Mouse (Mus musculus): ENCODE data around the gene Tmem215. TPM values are rescaled to one million over a fixed set of nuclear protein-coding genes. Genes with fewer than 3 reads are reported as not detected.

The Tmem215 gene
- polyA plus RNA-seq, 1 experiment from 2014 or later: 0.18 TPM

DNA sequence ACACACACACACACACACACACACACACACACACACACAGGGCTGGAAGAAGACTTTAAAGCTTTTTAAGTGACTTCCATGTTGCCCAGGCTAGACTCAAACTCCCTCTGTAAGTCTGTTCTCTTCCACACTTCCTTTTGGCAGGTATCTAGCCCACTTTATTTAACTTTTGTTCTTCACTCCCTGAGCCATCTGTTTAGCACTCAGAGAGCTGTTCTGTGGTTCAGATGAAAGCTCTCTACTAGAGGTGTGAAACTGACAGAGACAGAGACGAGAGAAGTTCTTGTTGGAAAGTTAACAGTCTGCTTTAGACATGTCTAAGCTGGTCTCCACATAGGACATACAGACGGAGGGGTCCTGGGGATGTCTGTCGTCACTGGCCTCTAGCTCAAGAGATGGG, 30.5 kb downstream of the Tmem215 start:
- no peaks in the 10 kb centered on the region for H3K27me3 ChIP-seq (ENCODE audit: insufficient read depth, poor library complexity, severe bottlenecking)
- DNase-seq (ENCODE audit: low spot score): no peak
- no peaks in the 10 kb centered on the region for H3K36me3 ChIP-seq
- no peaks in the 10 kb centered on the region for H3K9me3 ChIP-seq
- H3K4me1 ChIP-seq: no peaks in the 10 kb centered on the region
- H3K27ac ChIP-seq: no peak overlapping the region
- WGBS: 58% methylated on average over 3 of the region's 3 CpGs
- H3K4me3 ChIP-seq: no peak overlapping the region

DNA sequence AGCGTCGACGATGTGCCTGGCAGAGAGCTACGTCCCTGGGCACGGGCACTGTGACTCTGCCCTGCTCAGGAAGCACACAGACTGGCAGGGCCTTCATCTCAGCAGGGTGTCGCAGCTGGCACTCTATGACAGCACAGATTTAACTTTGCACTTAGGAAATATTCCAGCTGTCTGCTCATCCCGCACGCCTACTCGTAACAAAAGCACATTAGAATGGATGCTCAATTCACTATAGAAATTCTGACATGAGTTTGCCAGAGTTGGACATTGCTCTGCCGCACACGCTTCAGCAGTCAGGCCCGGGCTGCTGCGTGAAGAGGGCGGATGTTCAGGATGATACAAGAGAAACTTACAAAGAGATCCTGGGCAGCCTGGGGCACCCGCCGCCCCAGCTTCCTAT, 37.6 kb downstream of the Tmem215 start:
- peak; percentile 51 for DNase-seq (ENCODE audit: low spot score)
- no peaks in the 10 kb centered on the region for H3K36me3 ChIP-seq
- no peaks in the 10 kb centered on the region for H3K4me1 ChIP-seq
- 82% methylated on average over 16 of the region's 16 CpGs for WGBS
- H3K27ac ChIP-seq: no peak overlapping the region
- H3K27me3 ChIP-seq (ENCODE audit: insufficient read depth, poor library complexity, severe bottlenecking): no peaks in the 10 kb centered on the region
- H3K9me3 ChIP-seq: no peaks in the 10 kb centered on the region
- H3K4me3 ChIP-seq: no peak overlapping the region

DNA sequence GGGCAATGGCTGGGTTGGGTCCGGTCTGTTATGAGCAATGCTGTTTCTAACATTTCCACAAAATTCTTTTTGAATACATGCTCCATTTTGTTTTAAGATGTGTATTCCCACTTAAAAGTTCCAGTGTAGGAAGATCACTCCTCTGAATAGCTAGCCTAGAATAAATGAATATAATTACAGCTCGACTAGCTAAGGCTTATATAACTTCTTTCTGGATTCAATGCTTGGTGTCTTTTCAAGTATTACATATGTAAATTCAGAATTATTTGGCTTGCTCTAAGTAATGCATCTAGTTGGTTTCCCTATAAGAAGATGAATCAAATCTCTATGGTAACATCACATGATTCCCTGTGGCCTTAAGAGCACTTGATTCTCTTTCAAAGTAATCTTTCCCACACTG, 41.3 kb downstream of the Tmem215 start:
- Histone ChIP-seq H3K27ac (no peak overlapping the region), H3K9me3 (no peaks in the 10 kb centered on the region), H3K27me3 (ENCODE audit: insufficient read depth, poor library complexity, severe bottlenecking) (no peaks in the 10 kb centered on the region), H3K4me1 (no peaks in the 10 kb centered on the region), H3K4me3 (no peak overlapping the region), H3K36me3 (no peaks in the 10 kb centered on the region)
- DNase-seq (ENCODE audit: low spot score): no peak
- 76% methylated on average over 2 of the region's 2 CpGs for WGBS

DNA sequence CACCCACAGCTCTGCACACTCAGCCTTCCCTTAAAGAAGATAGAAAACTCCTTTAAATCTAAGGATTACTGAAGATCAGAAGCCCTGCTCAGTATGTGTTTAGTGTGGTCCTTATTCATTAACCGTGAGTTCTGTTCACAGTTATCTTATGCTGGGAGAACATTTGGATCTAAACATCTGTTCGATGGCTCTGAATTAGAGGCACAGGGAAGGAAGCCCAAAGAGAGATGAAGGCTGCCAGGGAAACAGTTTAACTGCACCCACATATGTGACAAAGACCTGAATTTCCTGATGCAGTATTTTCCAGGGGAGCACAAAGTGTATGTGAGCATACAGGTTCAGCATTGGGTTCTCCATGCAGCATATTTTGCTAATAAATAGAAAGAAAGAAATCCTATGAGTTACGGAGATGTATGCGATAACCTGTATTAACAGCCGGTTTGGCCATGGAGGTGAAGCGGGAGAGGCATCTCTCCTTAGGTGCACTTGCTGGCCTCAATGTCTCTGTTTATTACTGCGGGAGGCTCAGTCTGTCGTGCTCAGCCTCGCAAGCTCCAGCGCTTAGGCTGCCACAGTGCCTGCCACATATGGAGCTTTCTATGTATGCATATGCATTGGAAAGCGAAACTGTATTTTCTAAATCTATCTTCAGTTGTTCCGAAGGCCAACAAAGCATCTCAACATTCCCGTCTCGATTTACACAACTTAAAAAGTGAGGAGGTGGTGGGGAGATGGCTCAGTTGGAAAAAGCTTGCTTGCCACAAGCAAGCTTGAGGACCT, 46.8 kb downstream of the Tmem215 start:
- Histone ChIP-seq H3K4me3 (no peak overlapping the region), H3K36me3 (no peaks in the 10 kb centered on the region), H3K4me1 (no peaks in the 10 kb centered on the region), H3K9me3 (peaks cover 3% of the 10 kb centered on the region; the same call in 1 of the 2 replicates), H3K27me3 (ENCODE audit: insufficient read depth, poor library complexity, severe bottlenecking) (no peaks in the 10 kb centered on the region), H3K27ac (no peak overlapping the region)
- DNase-seq (ENCODE audit: low spot score): no peak
- 91% methylated on average over 14 of the region's 14 CpGs for WGBS

Other genes starting within 250 kb of the Tmem215 start
- 3.8 and 4.0 TPM in 2 replicates for gene Ddx58, start 232.4 kb upstream of the Tmem215 start, polyA plus RNA-seq (2016; fragmentation: Nextera tagmentation; extraction: Ambion mirVana)
- gene Smim27, start 202.6 kb upstream of the Tmem215 start, polyA plus RNA-seq (2016; fragmentation: Nextera tagmentation; extraction: Ambion mirVana): 16.3 and 23.2 TPM in 2 replicates
- 34.9 and 40.9 TPM in 2 replicates for gene Topors, start 202.3 kb upstream of the Tmem215 start, polyA plus RNA-seq (2016; fragmentation: Nextera tagmentation; extraction: Ambion mirVana)
- 439 and 487 TPM in 2 replicates for gene Ndufb6, start 192.8 kb upstream of the Tmem215 start, polyA plus RNA-seq (2016; fragmentation: Nextera tagmentation; extraction: Ambion mirVana)
- gene Aptx, start 231.0 kb downstream of the Tmem215 start, polyA plus RNA-seq (2016; fragmentation: Nextera tagmentation; extraction: Ambion mirVana): 29.4 and 32.2 TPM in 2 replicates
- gene Dnaja1, start 250.0 kb downstream of the Tmem215 start, polyA plus RNA-seq (2016; fragmentation: Nextera tagmentation; extraction: Ambion mirVana): 332 and 445 TPM in 2 replicates